ENCODE assay signal across 27 mouse cellular contexts in genomic region chr11:44510371-44510770, GRCm38 (mm10). TPM values are rescaled to one million over a fixed set of nuclear protein-coding genes. Genes with fewer than 3 reads are reported as not detected.
A peak's percentile ranks its signal among the peaks of the same experiment; 100 is the strongest.
DNase-seq lines count a peak whose midpoint lies in the region; ATAC-seq and TF ChIP-seq lines count a peak whose summit lies in the region.
"Had no signal": no experiment of that assay in that cellular context is flagged by ENCODE, and none has a peak within 500 bp of the region (broad histone marks: within the 10 kb centered on the region; RNA-seq: fewer than 3 reads in every experiment).

No protein-coding gene starts in this region.

- peak overlapping the region; percentile 63 for H3K4me3 ChIP-seq in erythroblast, embryonic 14.5 days (replicated peaks)
- no peak overlapping the region for H3K4me3 ChIP-seq in liver, embryonic 11.5 days (ENCODE audit: low read depth, low read length)
- peak overlapping the region in 1 of 2 experiments; percentile 48; a peak in 1 of 4 replicates for H3K4me3 ChIP-seq in liver, embryonic 14.5 days (ENCODE audit: insufficient read depth in 1 of 2, low read depth in 2 of 2, low read length in 2 of 2)
- no peak overlapping the region for H3K4me3 ChIP-seq in forebrain, embryonic 12.5 days (replicated peaks)
- H3K4me3 ChIP-seq: gastrocnemius, adult 2 months; heart, embryonic 13.5 days; kidney, embryonic 15.5 days; midbrain, embryonic 12.5 days had no signal

- no peaks in the 10 kb centered on the region for H3K27me3 ChIP-seq in erythroblast, embryonic 14.5 days (ENCODE audit: control insufficient read depth)
- no peaks in the 10 kb centered on the region for H3K27me3 ChIP-seq in liver, embryonic 11.5 days (replicated peaks; ENCODE audit: control insufficient read depth, insufficient read depth, low read length)
- H3K27me3 ChIP-seq in liver, embryonic 14.5 days (ENCODE audit: control insufficient read depth, insufficient read depth, low read length) = no peaks in the 10 kb centered on the region
- no peaks in the 10 kb centered on the region for H3K27me3 ChIP-seq in forebrain, embryonic 12.5 days
- H3K27me3 ChIP-seq: heart, embryonic 13.5 days; kidney, embryonic 15.5 days; midbrain, embryonic 12.5 days; Patski had no signal

- no peak for ATAC-seq in erythroblast, adult 5-6 weeks (replicated peaks; ENCODE audit: low FRiP score, poor library complexity, severe bottlenecking)
- no peak for ATAC-seq in liver, embryonic 11.5 days (replicated peaks; ENCODE audit: low FRiP score)
- no peak for ATAC-seq in liver, embryonic 14.5 days (ENCODE audit: insufficient read depth)
- no peak for ATAC-seq in forebrain, embryonic 12.5 days (ENCODE audit: low FRiP score)
- ATAC-seq: forebrain, embryonic 14.5 days; inflammation-experienced regulatory T-cells, adult 6 months; Patski had no signal

- H3K9ac ChIP-seq in liver, embryonic 11.5 days (ENCODE audit: low read depth, low read length) = no peak overlapping the region
- peak overlapping the region; percentile 70 for H3K9ac ChIP-seq in liver, embryonic 14.5 days (replicated peaks)
- no peak overlapping the region for H3K9ac ChIP-seq in forebrain, embryonic 12.5 days
- H3K9ac ChIP-seq: heart, embryonic 13.5 days; hindbrain, embryonic 14.5 days; kidney, embryonic 15.5 days; midbrain, embryonic 12.5 days had no signal

- H3K27ac ChIP-seq in liver, embryonic 11.5 days (ENCODE audit: low read depth, low read length) = peak overlapping the region; percentile 90
- H3K27ac ChIP-seq in liver, embryonic 14.5 days = peak overlapping the region; percentile 97
- no peak overlapping the region for H3K27ac ChIP-seq in forebrain, embryonic 12.5 days
- H3K27ac ChIP-seq: gastrocnemius, adult 2 months; heart, embryonic 13.5 days; hindbrain, embryonic 14.5 days; kidney, embryonic 15.5 days; midbrain, embryonic 12.5 days had no signal

- no peak for DNase-seq in liver, embryonic 11.5 days (ENCODE audit: low spot score)
- no peak for DNase-seq in liver
- no peak for DNase-seq in liver, embryonic 14.5 days (ENCODE audit: low read depth in 3 of 3, low spot score in 3 of 3)
- DNase-seq in frontal cortex, adult 2 months (ENCODE audit: extremely low spot score in 1 of 2, low spot score in 1 of 2) = no peak
- DNase-seq in kidney, postnatal 4 days = no peak
- DNase-seq: adrenal gland, postnatal 25 days; cerebellum, adult 18-20 months; cerebellum, postnatal 14 days; gastrocnemius, adult 2 months; gastrocnemius, postnatal 36 days; heart, postnatal 10 days; kidney, adult 18-20 months; kidney, postnatal 25 days; lung, postnatal 36 days; thymus, adult 2 months; thymus, postnatal 36 days had no signal

- no peak for TF ChIP-seq EP300 in liver, embryonic 14.5 days (IDR thresholded peaks at IDR 0.05; ENCODE audit: low read depth)

- peak overlapping the region; percentile 50; the same call in 1 of the 2 replicates for H3K4me2 ChIP-seq in liver, embryonic 11.5 days
- peak overlapping the region; percentile 72 for H3K4me2 ChIP-seq in liver, embryonic 14.5 days (ENCODE audit: low read depth)
- no peak overlapping the region for H3K4me2 ChIP-seq in forebrain, embryonic 12.5 days
- H3K4me2 ChIP-seq: heart, embryonic 13.5 days; hindbrain, embryonic 14.5 days; kidney, embryonic 15.5 days; midbrain, embryonic 12.5 days had no signal

- peaks cover 4% of the 10 kb centered on the region; the same call in 1 of the 2 replicates for H3K9me3 ChIP-seq in erythroblast, embryonic 14.5 days (ENCODE audit: control insufficient read depth, low read length)
- no peaks in the 10 kb centered on the region for H3K9me3 ChIP-seq in liver, embryonic 11.5 days (ENCODE audit: control insufficient read depth, low read length)
- no peaks in the 10 kb centered on the region for H3K9me3 ChIP-seq in liver, embryonic 14.5 days (ENCODE audit: control insufficient read depth, low read length)
- H3K9me3 ChIP-seq in forebrain, embryonic 12.5 days = no peaks in the 10 kb centered on the region
- H3K9me3 ChIP-seq: G1E; heart, embryonic 13.5 days; kidney, embryonic 15.5 days; midbrain, embryonic 12.5 days had no signal

- TF ChIP-seq CTCF in liver, embryonic 14.5 days (IDR thresholded peaks at IDR 0.05; ENCODE audit: low read depth) = no peak

- 73% methylated on average over 7 of the region's 7 CpGs for WGBS in liver, embryonic 11.5 days
- WGBS in liver, embryonic 14.5 days (ENCODE audit: insufficient replicate concordance) = 48% methylated on average over 7 of the region's 7 CpGs
- 87% methylated on average over 7 of the region's 7 CpGs for WGBS in forebrain, embryonic 12.5 days

- peaks cover 18% of the 10 kb centered on the region for H3K36me3 ChIP-seq in erythroblast, embryonic 14.5 days (ENCODE audit: control insufficient read depth)
- H3K36me3 ChIP-seq in liver, embryonic 11.5 days (ENCODE audit: control insufficient read depth, insufficient read depth, low read length) = no peaks in the 10 kb centered on the region
- H3K36me3 ChIP-seq in liver, embryonic 14.5 days (replicated peaks; ENCODE audit: control insufficient read depth, insufficient read depth, low read depth) = no peaks in the 10 kb centered on the region
- no peaks in the 10 kb centered on the region for H3K36me3 ChIP-seq in forebrain, embryonic 12.5 days (replicated peaks)
- H3K36me3 ChIP-seq: G1E; heart, embryonic 13.5 days; kidney, embryonic 15.5 days; midbrain, embryonic 12.5 days had no signal

- H3K4me1 ChIP-seq in erythroblast, embryonic 14.5 days (ENCODE audit: control insufficient read depth) = peaks cover 92% of the 10 kb centered on the region
- H3K4me1 ChIP-seq in liver, embryonic 11.5 days (replicated peaks; ENCODE audit: control insufficient read depth, insufficient read depth, low read length) = peaks cover 41% of the 10 kb centered on the region
- H3K4me1 ChIP-seq in liver, embryonic 14.5 days (replicated peaks; ENCODE audit: control insufficient read depth in 2 of 2, insufficient read depth in 2 of 2, low read length in 1 of 2) = peaks cover 76 to 79% of the 10 kb centered on the region in 2 experiments
- H3K4me1 ChIP-seq in forebrain, embryonic 12.5 days = no peaks in the 10 kb centered on the region
- H3K4me1 ChIP-seq: kidney, embryonic 15.5 days; midbrain, embryonic 12.5 days had no signal

RNA-seq across cellular contexts. Expression of gene Rnf145, which starts 8.4 kb away (rescaled TPM):
- polyA plus RNA-seq in erythroblast, embryonic 14.5 days (2012) = 10.3 and 13.0 TPM in 2 replicates
- total RNA-seq in erythroblast, adult 5-6 weeks (2015; ENCODE audit: low replicate concordance) = 193 and 204 TPM in 2 replicates
- total RNA-seq in erythroblast, adult 5-6 weeks (2017; ENCODE audit: low replicate concordance) = 394 and 452 TPM in 2 replicates
- polyA plus RNA-seq in liver, embryonic 11.5 days (2014; fragmentation: Nextera tagmentation; extraction: Ambion mirVana) = 74.4 and 76.3 TPM in 2 replicates
- polyA plus RNA-seq in liver, embryonic 14.5 days (2012; rRNA removed) = 40.8 and 45.8 TPM in 2 replicates
- 49.0 and 54.7 TPM in 2 replicates for polyA plus RNA-seq in liver, embryonic 14.5 days (2014; fragmentation: Nextera tagmentation; extraction: Ambion mirVana)
- 83.9 and 88.6 TPM in 2 replicates for polyA plus RNA-seq in frontal cortex, adult 2 months (2012; rRNA removed)
- 118 and 121 TPM in 2 replicates for polyA plus RNA-seq in forebrain, embryonic 12.5 days (2016; fragmentation: Nextera tagmentation; extraction: Ambion mirVana)

RNA-seq across cellular contexts. Expression of gene Ublcp1, which starts 40.1 kb away (rescaled TPM):
- 0.53 and 0.54 TPM in 2 replicates for polyA plus RNA-seq in erythroblast, embryonic 14.5 days (2012)
- total RNA-seq in erythroblast, adult 5-6 weeks (2015; ENCODE audit: low replicate concordance) = 224 and 301 TPM in 2 replicates
- total RNA-seq in erythroblast, adult 5-6 weeks (2017; ENCODE audit: low replicate concordance) = 191 and 230 TPM in 2 replicates
- 54.1 and 54.6 TPM in 2 replicates for polyA plus RNA-seq in liver, embryonic 11.5 days (2014; fragmentation: Nextera tagmentation; extraction: Ambion mirVana)
- 17.2 and 30.4 TPM in 2 replicates for polyA plus RNA-seq in liver, embryonic 14.5 days (2012; rRNA removed)
- polyA plus RNA-seq in liver, embryonic 14.5 days (2014; fragmentation: Nextera tagmentation; extraction: Ambion mirVana) = 46.6 and 49.1 TPM in 2 replicates
- 59.6 and 63.5 TPM in 2 replicates for polyA plus RNA-seq in frontal cortex, adult 2 months (2012; rRNA removed)
- 61.7 and 65.2 TPM in 2 replicates for polyA plus RNA-seq in forebrain, embryonic 12.5 days (2016; fragmentation: Nextera tagmentation; extraction: Ambion mirVana)

Comparison
In these comparisons a context has a peak if more than half of its experiments do, and no peak if none do; other contexts are left out.
1. RNA of gene Ublcp1, which starts 40.1 kb away (polyA plus RNA-seq): 61.7 to 65.2 TPM in forebrain, embryonic 12.5 days, 59.6 to 63.5 TPM in frontal cortex, adult 2 months, 54.1 to 54.6 TPM in liver, embryonic 11.5 days and 17.2 to 49.1 TPM in liver, embryonic 14.5 days; 0.53 to 0.54 TPM in erythroblast, embryonic 14.5 days; every median in the first group is over 10 times any median in the second.